Mouse (Mus musculus): ENCODE results near the gene Nap1l5.
"Not testable (repeated sequence)": the region's sequence is repeated elsewhere in the genome, so short reads cannot be mapped to it uniquely, and the experiment has no call there.

The Nap1l5 gene

GRCm38 (mm10) chr6:58907336-58907735 is 460 bp upstream of the Nap1l5 start:
- no peak for DNase-seq (ENCODE audit: low spot score)

GRCm38 (mm10) chr6:58904551-58904950 is 2.3 kb downstream of the Nap1l5 start:
- DNase-seq (ENCODE audit: low spot score), result peak; percentile 44

- DNase-seq (ENCODE audit: low spot score), result peak; percentile 22
These were observed 3.7 kb downstream of the Nap1l5 start for GRCm38 (mm10) chr6:58903171-58903570.

- no peak for DNase-seq (ENCODE audit: low spot score)
These were observed 6.3 kb downstream of the Nap1l5 start for GRCm38 (mm10) chr6:58900536-58900935.

- DNase-seq (ENCODE audit: low spot score), result no peak
These were observed 7.8 kb downstream of the Nap1l5 start for GRCm38 (mm10) chr6:58899076-58899475.

- no peak for DNase-seq (ENCODE audit: low spot score)
These were observed 10.2 kb downstream of the Nap1l5 start for GRCm38 (mm10) chr6:58896648-58897047.

GRCm38 (mm10) chr6:58894994-58895393 is 11.9 kb downstream of the Nap1l5 start:
- DNase-seq (ENCODE audit: low spot score), result no peak

- no peak for DNase-seq (ENCODE audit: low spot score)
These were observed 13.6 kb downstream of the Nap1l5 start for GRCm38 (mm10) chr6:58893307-58893706.

GRCm38 (mm10) chr6:58889917-58890316 is 17.0 kb downstream of the Nap1l5 start:
- DNase-seq (ENCODE audit: low spot score), result no peak

GRCm38 (mm10) chr6:58882271-58882670 is 24.6 kb downstream of the Nap1l5 start:
- no peak for DNase-seq (ENCODE audit: low spot score)

GRCm38 (mm10) chr6:58881363-58881762 is 25.5 kb downstream of the Nap1l5 start:
- DNase-seq (ENCODE audit: low spot score), result no peak

- no peak for DNase-seq (ENCODE audit: low spot score)
These were observed 26.0 kb downstream of the Nap1l5 start for GRCm38 (mm10) chr6:58880861-58881260.

GRCm38 (mm10) chr6:58879987-58880386 is 26.9 kb downstream of the Nap1l5 start:
- DNase-seq (ENCODE audit: low spot score), result no peak

GRCm38 (mm10) chr6:58879572-58879971 is 27.3 kb downstream of the Nap1l5 start:
- no peak for DNase-seq (ENCODE audit: low spot score)

GRCm38 (mm10) chr6:58867858-58868257 is 39.0 kb downstream of the Nap1l5 start:
- not testable (repeated sequence) for DNase-seq (ENCODE audit: low spot score)

GRCm38 (mm10) chr6:58863631-58864235 is 43.1 kb downstream of the Nap1l5 start:
- DNase-seq (ENCODE audit: low spot score), result peak; percentile 4

GRCm38 (mm10) chr6:58862446-58862993 is 44.4 kb downstream of the Nap1l5 start:
- no peak for DNase-seq (ENCODE audit: low spot score)

GRCm38 (mm10) chr6:58859517-58859916 is 47.4 kb downstream of the Nap1l5 start:
- no peak for DNase-seq (ENCODE audit: low spot score)

- no peak for DNase-seq (ENCODE audit: low spot score)
These were observed 50.4 kb downstream of the Nap1l5 start for GRCm38 (mm10) chr6:58856494-58856893.

GRCm38 (mm10) chr6:58855676-58856367 is 51.1 kb downstream of the Nap1l5 start:
- DNase-seq (ENCODE audit: low spot score), result no peak
